Mouse (Mus musculus) C2C12 (cell line): Measurements from ENCODE around the gene Moxd1. TPM values are rescaled to one million over a fixed set of nuclear protein-coding genes. Genes with fewer than 3 reads are reported as not detected.

Experiments used
- H3K27me3 ChIP-seq: one replicate; pipeline ENCODE4 v1.6.1; 2011; ENCODE audit not compliant: control insufficient read depth, insufficient read depth, insufficient read length
- H3K36me3 ChIP-seq: one replicate; pipeline ENCODE4 v1.6.1; 2011; ENCODE audit not compliant: control insufficient read depth, insufficient read depth
- H3K4me3 ChIP-seq: one replicate; pipeline ENCODE4 v1.5.1; 2011; ENCODE audit warnings: mild to moderate bottlenecking, control low read depth; ENCODE audit not compliant: poor library complexity, insufficient read depth, severe bottlenecking
- H3K79me2 ChIP-seq: one replicate; pipeline ENCODE4 v1.6.1; 2011; ENCODE audit not compliant: control insufficient read depth, insufficient read depth
- H3K79me3 ChIP-seq: one replicate; pipeline ENCODE4 v1.6.1; 2011; ENCODE audit warnings: low read depth, control low read depth
- H3ac ChIP-seq: one replicate; pipeline ENCODE3; 2011; ENCODE audit warnings: low read depth; ENCODE audit not compliant: control insufficient read depth, insufficient read length
- CEBPB ChIP-seq: IDR thresholded peaks from one replicate; pipeline ENCODE4 v1.6.1; 2011; ENCODE audit warnings: low read depth, mild to moderate bottlenecking, control low read depth, moderate library complexity
- CTCF ChIP-seq: IDR thresholded peaks from one replicate; pipeline ENCODE4 v1.5.1; 2011; ENCODE audit not compliant: control insufficient read depth, insufficient read depth, insufficient read length
- FOSL1 ChIP-seq: IDR thresholded peaks from one replicate; pipeline ENCODE4 v1.8.0; 2011; ENCODE audit warnings: mild to moderate bottlenecking, low read length; ENCODE audit not compliant: poor library complexity, insufficient read depth, severe bottlenecking
- MAX ChIP-seq: IDR thresholded peaks from one replicate; pipeline ENCODE4 v1.6.1; 2011; ENCODE audit warnings: mild to moderate bottlenecking, control low read depth
- MYOD1 ChIP-seq: IDR thresholded peaks from one replicate; pipeline ENCODE4 v1.6.1; 2011; ENCODE audit warnings: low read depth; ENCODE audit not compliant: control insufficient read depth, insufficient read length
- MYOG ChIP-seq: IDR thresholded peaks from one replicate; pipeline ENCODE4 v1.6.1; 2011; ENCODE audit not compliant: control insufficient read depth, insufficient read length; ENCODE audit errors: extremely low read depth
- USF1 ChIP-seq: IDR thresholded peaks from one replicate; pipeline ENCODE4 v1.6.1; 2011; ENCODE audit warnings: low read depth, mild to moderate bottlenecking, control low read depth, moderate library complexity
- long read RNA-seq, 2 experiments: library from polyadenylated mRNA; unstranded; transcript quantifications; one replicate each; pipeline ENCODE4 v2.0.0; 2019 to 2020
- polyA plus RNA-seq: library from polyadenylated mRNA; unstranded; fragments of >200 nt; fragmentation: generic; extraction: Trizol; gene quantifications from one replicate; pipeline ENCODE4 v1.2.1, GENCODE M21; 2012; ENCODE audit warnings: missing spikeins

Gene Moxd1
- not detected for polyA plus RNA-seq
- long read RNA-seq, experiment 1 = 0 reads
- long read RNA-seq, experiment 2 = 0 reads

- Histone ChIP-seq H3K27me3 (peaks cover 21% of the 10 kb centered on the region), H3K36me3 (no peaks in the 10 kb centered on the region), H3ac (no peak within 1 kb of the TSS), H3K79me3 (no peaks in the 10 kb centered on the region), H3K79me2 (no peaks in the 10 kb centered on the region), H3K4me3 (no peak within 1 kb of the TSS)
- TF ChIP-seq FOSL1 = no peak
- TF ChIP-seq MYOG = no peak
- TF ChIP-seq CTCF = no peak
- TF ChIP-seq MYOD1 = no peak
- no peak for TF ChIP-seq MAX
- no peak for TF ChIP-seq CEBPB
- no peak for TF ChIP-seq USF1
Observed at GRCm38 (mm10) chr10:24223449-24224143, at the start of gene Moxd1. Gene Moxd1, plus strand, starts transcription at chr10:24223517.

- H3ac ChIP-seq = no peak overlapping the region
- H3K79me3 ChIP-seq = no peaks in the 10 kb centered on the region
- no peak for TF ChIP-seq USF1
- TF ChIP-seq CTCF = no peak
- no peak for TF ChIP-seq MYOG
- TF ChIP-seq FOSL1 = no peak
- no peak for TF ChIP-seq CEBPB
- TF ChIP-seq MAX = no peak
- no peak for TF ChIP-seq MYOD1
- no peak overlapping the region for H3K4me3 ChIP-seq
- no peaks in the 10 kb centered on the region for H3K36me3 ChIP-seq
- no peaks in the 10 kb centered on the region for H3K27me3 ChIP-seq
- H3K79me2 ChIP-seq = no peaks in the 10 kb centered on the region
Observed at GRCm38 (mm10) chr10:24190392-24190791, 32.9 kb upstream of the Moxd1 start.

- no peaks in the 10 kb centered on the region for H3K27me3 ChIP-seq
- H3K79me2 ChIP-seq = no peaks in the 10 kb centered on the region
- TF ChIP-seq CEBPB = no peak
- no peak for TF ChIP-seq CTCF
- no peak for TF ChIP-seq USF1
- no peak for TF ChIP-seq MYOD1
- TF ChIP-seq MAX = no peak
- TF ChIP-seq MYOG = no peak
- TF ChIP-seq FOSL1 = no peak
- no peak overlapping the region for H3K4me3 ChIP-seq
- H3K79me3 ChIP-seq = no peaks in the 10 kb centered on the region
- no peak overlapping the region for H3ac ChIP-seq
- no peaks in the 10 kb centered on the region for H3K36me3 ChIP-seq
Observed at GRCm38 (mm10) chr10:24191977-24192376, 31.3 kb upstream of the Moxd1 start.

GRCm38 (mm10) chr10:24199303-24199702 is 24.0 kb upstream of the Moxd1 start:
- no peak overlapping the region for H3ac ChIP-seq
- H3K79me2 ChIP-seq = no peaks in the 10 kb centered on the region
- TF ChIP-seq MAX (no peak), USF1 (no peak), CTCF (no peak), CEBPB (no peak), FOSL1 (no peak), MYOD1 (no peak), MYOG (no peak)
- H3K79me3 ChIP-seq = no peaks in the 10 kb centered on the region
- no peaks in the 10 kb centered on the region for H3K36me3 ChIP-seq
- H3K27me3 ChIP-seq = no peaks in the 10 kb centered on the region
- no peak overlapping the region for H3K4me3 ChIP-seq

- Histone ChIP-seq H3K79me2 (no peaks in the 10 kb centered on the region), H3K36me3 (no peaks in the 10 kb centered on the region), H3K79me3 (no peaks in the 10 kb centered on the region), H3K4me3 (no peak overlapping the region), H3K27me3 (no peaks in the 10 kb centered on the region), H3ac (no peak overlapping the region)
- no peak for TF ChIP-seq CEBPB
- TF ChIP-seq MAX = no peak
- TF ChIP-seq MYOD1 = no peak
- no peak for TF ChIP-seq FOSL1
- TF ChIP-seq MYOG = no peak
- no peak for TF ChIP-seq USF1
- TF ChIP-seq CTCF = no peak
Observed at GRCm38 (mm10) chr10:24200099-24200498, 23.2 kb upstream of the Moxd1 start.
